Mouse (Mus musculus) forebrain, embryonic 10.5 days (tissue): ENCODE measurements around the gene Cecr2. TPM values are rescaled to one million over a fixed set of nuclear protein-coding genes. Genes with fewer than 3 reads are reported as not detected.

Source experiments
- DNase-seq: peaks from one replicate; pipeline ENCODE4 v3.0.0-alpha.2; 2017; ENCODE audit warnings: low spot score; ENCODE audit errors: extremely low spot score
- H3K27ac ChIP-seq: fragments of 300-500 bp; sonication (generic); 2 replicates; pipeline ENCODE4 v1.5.1; 2016; ENCODE audit warnings: mild to moderate bottlenecking
- H3K27me3 ChIP-seq: fragments of 300-500 bp; sonication (generic); 2 replicates; pipeline ENCODE4 v1.6.1; 2016; ENCODE audit warnings: mild to moderate bottlenecking; ENCODE audit not compliant: poor library complexity, severe bottlenecking
- H3K36me3 ChIP-seq: fragments of 300-500 bp; sonication (generic); replicated peaks from 2 replicates; pipeline ENCODE4 v1.6.1; 2016; ENCODE audit warnings: mild to moderate bottlenecking, moderate library complexity
- H3K4me1 ChIP-seq: fragments of 300-500 bp; sonication (generic); 2 replicates; pipeline ENCODE4 v1.6.1; 2016
- H3K4me3 ChIP-seq: fragments of 300-500 bp; sonication (generic); 2 replicates; pipeline ENCODE4 v1.5.1; 2016; ENCODE audit warnings: mild to moderate bottlenecking, moderate library complexity
- H3K9me3 ChIP-seq: fragments of 300-500 bp; sonication (generic); 2 replicates; pipeline ENCODE4 v1.6.1; 2016; ENCODE audit warnings: mild to moderate bottlenecking, moderate library complexity
- WGBS: fragments of 180-500 bp; shearing (Covaris S2); methylation state at CpG from one replicate; pipeline ENCODE4 v1.1.7; 2016; 5-methylcytosine and 5-hydroxymethylcytosine counted together
- polyA plus RNA-seq: library from polyadenylated mRNA; unstranded; fragments of >200 nt; fragmentation: Nextera tagmentation; extraction: Ambion mirVana; gene quantifications from 2 replicates; pipeline ENCODE4 v1.2.1, GENCODE M21; 2016

Cecr2 gene
- polyA plus RNA-seq: 13.0 and 14.5 TPM in 2 replicates

- Histone ChIP-seq H3K27me3 (peaks cover 12% of the 10 kb centered on the region), H3K36me3 (no peaks in the 10 kb centered on the region), H3K9me3 (no peaks in the 10 kb centered on the region), H3K4me3 (peak within 1 kb of the TSS; percentile 94), H3K4me1 (peaks cover 36% of the 10 kb centered on the region), H3K27ac (peak within 1 kb of the TSS; percentile 100)
- peak; percentile 88 for DNase-seq
- WGBS: 1% methylated on average over 122 of the region's 127 CpGs
Observed at GRCm38 (mm10) chr6:120665816-120666760, at the start of gene Cecr2. Gene Cecr2, plus strand, starts transcription at chr6:120666369.

- DNase-seq: no peak
- Histone ChIP-seq H3K27me3 (no peaks in the 10 kb centered on the region), H3K36me3 (no peaks in the 10 kb centered on the region), H3K4me1 (peaks cover 5% of the 10 kb centered on the region), H3K27ac (no peak overlapping the region), H3K9me3 (no peaks in the 10 kb centered on the region), H3K4me3 (no peak overlapping the region)
- WGBS: 84% methylated on average over 5 of the region's 5 CpGs
Observed at GRCm38 (mm10) chr6:120617586-120617985, 48.6 kb upstream of the Cecr2 start.

GRCm38 (mm10) chr6:120618518-120619402 is 47.4 kb upstream of the Cecr2 start:
- 77% methylated on average over 4 of the region's 4 CpGs for WGBS
- no peak overlapping the region for H3K4me3 ChIP-seq
- H3K4me1 ChIP-seq: peaks cover 5% of the 10 kb centered on the region
- DNase-seq: no peak
- no peaks in the 10 kb centered on the region for H3K9me3 ChIP-seq
- no peaks in the 10 kb centered on the region for H3K36me3 ChIP-seq
- 0 out of 2 replicates have a peak overlapping the region, but pooled peaks have one; percentile 17 for H3K27ac ChIP-seq
- no peaks in the 10 kb centered on the region for H3K27me3 ChIP-seq

- Histone ChIP-seq H3K4me3 (no peak overlapping the region), H3K27me3 (no peaks in the 10 kb centered on the region), H3K4me1 (peaks cover 5% of the 10 kb centered on the region), H3K9me3 (no peaks in the 10 kb centered on the region), H3K27ac (no peak overlapping the region), H3K36me3 (no peaks in the 10 kb centered on the region)
- WGBS: 84% methylated on average over 3 of the region's 3 CpGs
- DNase-seq: no peak
Observed at GRCm38 (mm10) chr6:120620193-120620592, 46.0 kb upstream of the Cecr2 start.

- Histone ChIP-seq H3K9me3 (no peaks in the 10 kb centered on the region), H3K27ac (no peak overlapping the region), H3K4me1 (no peaks in the 10 kb centered on the region; the same call in 1 of the 2 replicates), H3K27me3 (no peaks in the 10 kb centered on the region), H3K36me3 (no peaks in the 10 kb centered on the region), H3K4me3 (no peak overlapping the region)
- 75% methylated on average over 8 of the region's 8 CpGs for WGBS
- DNase-seq: no peak
Observed at GRCm38 (mm10) chr6:120625081-120625480, 41.1 kb upstream of the Cecr2 start.

GRCm38 (mm10) chr6:120627096-120627495 is 39.1 kb upstream of the Cecr2 start:
- H3K36me3 ChIP-seq: no peaks in the 10 kb centered on the region

GRCm38 (mm10) chr6:120628963-120629362 is 37.2 kb upstream of the Cecr2 start:
- H3K9me3 ChIP-seq: no peaks in the 10 kb centered on the region
- H3K27me3 ChIP-seq: no peaks in the 10 kb centered on the region
- no peak overlapping the region for H3K27ac ChIP-seq
- DNase-seq: no peak
- WGBS: 84% methylated on average over 2 of the region's 2 CpGs
- no peaks in the 10 kb centered on the region for H3K36me3 ChIP-seq
- H3K4me1 ChIP-seq: no peaks in the 10 kb centered on the region; the same call in 1 of the 2 replicates
- H3K4me3 ChIP-seq: no peak overlapping the region

More at GRCm38 (mm10) chr6:120627096-120627495, 39.1 kb upstream of the Cecr2 start:
- no peak for DNase-seq
- H3K27ac ChIP-seq: no peak overlapping the region
- no peaks in the 10 kb centered on the region for H3K9me3 ChIP-seq
- H3K4me1 ChIP-seq: no peaks in the 10 kb centered on the region; the same call in 1 of the 2 replicates
- 68% methylated on average over 2 of the region's 2 CpGs for WGBS
- H3K4me3 ChIP-seq: no peak overlapping the region
- no peaks in the 10 kb centered on the region for H3K27me3 ChIP-seq

- no peaks in the 10 kb centered on the region for H3K27me3 ChIP-seq
- H3K27ac ChIP-seq: no peak overlapping the region
- no peaks in the 10 kb centered on the region for H3K36me3 ChIP-seq
- 91% methylated on average over 8 of the region's 8 CpGs for WGBS
- peaks cover 6% of the 10 kb centered on the region for H3K4me1 ChIP-seq
- no peak for DNase-seq
- no peaks in the 10 kb centered on the region for H3K9me3 ChIP-seq
- H3K4me3 ChIP-seq: no peak overlapping the region
Observed at GRCm38 (mm10) chr6:120635391-120636028, 30.7 kb upstream of the Cecr2 start.

GRCm38 (mm10) chr6:120639547-120639946 is 26.6 kb upstream of the Cecr2 start:
- peaks cover 15% of the 10 kb centered on the region for H3K4me1 ChIP-seq
- 31% methylated on average over 4 of the region's 4 CpGs for WGBS
- peak overlapping the region; percentile 35; the same call in 1 of the 2 replicates for H3K27ac ChIP-seq
- no peaks in the 10 kb centered on the region for H3K36me3 ChIP-seq
- no peak overlapping the region for H3K4me3 ChIP-seq
- no peaks in the 10 kb centered on the region for H3K27me3 ChIP-seq
- H3K9me3 ChIP-seq: no peaks in the 10 kb centered on the region
- DNase-seq: no peak

GRCm38 (mm10) chr6:120641866-120642378 is 24.2 kb upstream of the Cecr2 start:
- H3K27ac ChIP-seq: no peak overlapping the region
- WGBS: 91% methylated on average over 11 of the region's 11 CpGs
- no peaks in the 10 kb centered on the region for H3K9me3 ChIP-seq
- no peaks in the 10 kb centered on the region for H3K27me3 ChIP-seq
- no peak for DNase-seq
- peaks cover 17% of the 10 kb centered on the region for H3K4me1 ChIP-seq
- H3K4me3 ChIP-seq: no peak overlapping the region
- no peaks in the 10 kb centered on the region for H3K36me3 ChIP-seq

GRCm38 (mm10) chr6:120643776-120644175 is 22.4 kb upstream of the Cecr2 start:
- H3K9me3 ChIP-seq: no peaks in the 10 kb centered on the region
- H3K4me3 ChIP-seq: no peak overlapping the region
- WGBS: 64% methylated on average over 7 of the region's 7 CpGs
- no peak overlapping the region for H3K27ac ChIP-seq
- no peak for DNase-seq
- H3K4me1 ChIP-seq: peaks cover 17% of the 10 kb centered on the region
- H3K36me3 ChIP-seq: no peaks in the 10 kb centered on the region
- H3K27me3 ChIP-seq: no peaks in the 10 kb centered on the region
